Mouse (Mus musculus) brain, embryonic 14.5 days (tissue): Measurements from ENCODE around the gene Rin3.

Experiments used
- CTCF ChIP-seq: fragments of 200-500 bp; IDR thresholded peaks from 2 replicates; pipeline ENCODE4 v1.5.1; 2012; ENCODE audit warnings: inconsistent platforms, mild to moderate bottlenecking, moderate library complexity, borderline replicate concordance; ENCODE audit not compliant: insufficient read depth, insufficient read length; ENCODE audit errors: extremely low read depth
- POLR2A ChIP-seq: fragments of 200-500 bp; IDR thresholded peaks from 2 replicates; pipeline ENCODE4 v1.6.1; 2012; ENCODE audit warnings: mild to moderate bottlenecking, inconsistent platforms, borderline replicate concordance; ENCODE audit not compliant: poor library complexity, insufficient read depth, insufficient read length, severe bottlenecking; ENCODE audit errors: extremely low read depth

DNA sequence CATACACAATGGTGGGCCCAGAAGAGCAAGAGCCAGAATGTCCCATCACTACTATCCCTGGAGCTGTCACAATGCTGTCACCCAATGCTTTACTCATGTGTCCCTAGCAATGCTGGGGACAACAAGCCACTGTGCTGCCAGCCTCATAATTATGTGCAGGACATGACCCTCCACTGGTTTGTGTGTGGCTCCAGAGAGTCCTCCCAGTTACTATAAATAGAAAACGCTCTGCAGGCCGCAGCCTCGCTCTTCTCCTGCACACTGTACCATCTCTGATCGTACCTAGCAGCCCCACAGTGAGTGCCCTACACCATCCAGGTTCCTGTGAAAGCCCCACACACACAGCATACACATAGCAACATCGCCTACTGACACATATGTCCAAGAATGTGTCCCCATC is 155.1 kb downstream of the Rin3 start:
- no peak for TF ChIP-seq POLR2A
- no peak for TF ChIP-seq CTCF
